Mouse (Mus musculus): ENCODE results near the gene Ctsl.

The Ctsl gene

DNA sequence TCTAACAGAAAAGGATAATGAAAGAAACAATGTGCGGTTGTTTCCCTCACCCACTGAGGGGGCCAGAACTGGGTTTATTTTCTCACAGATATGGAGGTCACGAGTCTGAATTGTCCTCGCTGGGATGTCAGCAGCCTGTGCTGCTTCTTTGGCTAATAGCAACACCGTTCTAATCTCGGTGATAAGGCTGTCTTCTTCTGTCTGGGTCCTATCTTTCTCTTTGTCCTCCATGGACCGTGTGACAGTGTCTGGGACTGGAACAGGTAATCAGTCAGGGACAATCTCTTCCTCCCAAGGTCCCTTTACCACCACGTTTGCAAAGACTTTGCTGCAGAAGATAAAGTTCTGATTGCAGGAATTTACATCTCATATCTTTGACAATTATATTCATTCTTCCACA, 4.5 kb upstream of the Ctsl start:
- DNase-seq (ENCODE audit: low spot score in 2 of 2), result no peak

- no peak for DNase-seq (ENCODE audit: low spot score in 2 of 2)
These were observed 3.0 kb upstream of the Ctsl start for GRCm38 (mm10) chr13:64373695-64374094.

DNA sequence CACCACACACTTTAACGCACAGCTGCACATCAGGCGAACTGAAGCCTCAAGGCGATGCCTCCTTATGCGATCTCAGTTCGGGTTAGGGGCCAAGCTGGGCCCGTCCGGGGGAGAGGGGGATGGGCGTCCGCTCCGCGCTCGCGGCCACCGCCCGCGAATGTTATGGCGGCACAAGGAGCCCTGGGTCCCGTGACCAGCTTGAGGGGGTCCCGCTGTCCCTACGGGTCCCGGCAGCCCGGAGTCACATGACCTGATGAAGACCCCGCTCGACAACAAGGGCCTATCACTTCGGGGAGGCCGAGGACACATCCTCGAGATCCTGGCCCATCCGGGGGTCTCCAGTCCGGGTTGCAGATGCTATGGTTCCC, 901 bp downstream of the Ctsl start:
- DNase-seq (ENCODE audit: low spot score in 2 of 2), result no peak

GRCm38 (mm10) chr13:64368596-64368995, 2.1 kb downstream of the Ctsl start:
- DNase-seq (ENCODE audit: low spot score in 2 of 2), result no peak

GRCm38 (mm10) chr13:64367615-64368014, 3.1 kb downstream of the Ctsl start:
- no peak for DNase-seq (ENCODE audit: low spot score in 2 of 2)

GRCm38 (mm10) chr13:64365326-64365725, 5.4 kb downstream of the Ctsl start:
- DNase-seq (ENCODE audit: low spot score in 2 of 2), result no peak

- DNase-seq (ENCODE audit: low spot score in 2 of 2), result no peak
These were observed 6.4 kb downstream of the Ctsl start for GRCm38 (mm10) chr13:64364258-64364657.

DNA sequence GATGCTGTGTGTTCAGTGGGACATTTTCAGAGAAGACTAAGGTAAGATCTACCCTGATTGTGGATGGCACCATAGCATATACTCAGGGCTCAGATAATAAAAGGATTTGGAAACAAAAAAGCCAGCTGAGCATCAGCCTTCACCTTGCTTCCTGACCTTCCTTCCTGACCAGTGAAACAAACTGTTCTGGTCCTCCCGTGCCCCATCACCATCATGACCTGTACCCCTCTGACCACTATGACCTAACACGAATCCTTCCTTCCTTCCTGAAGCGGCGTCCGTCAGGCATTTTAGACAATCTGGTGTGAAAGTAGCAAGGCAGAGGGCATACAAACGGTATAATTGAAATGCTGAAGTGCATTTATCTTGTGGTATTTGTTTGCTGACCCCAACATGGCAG, 8.6 kb downstream of the Ctsl start:
- no peak for DNase-seq (ENCODE audit: low spot score in 2 of 2)

DNA sequence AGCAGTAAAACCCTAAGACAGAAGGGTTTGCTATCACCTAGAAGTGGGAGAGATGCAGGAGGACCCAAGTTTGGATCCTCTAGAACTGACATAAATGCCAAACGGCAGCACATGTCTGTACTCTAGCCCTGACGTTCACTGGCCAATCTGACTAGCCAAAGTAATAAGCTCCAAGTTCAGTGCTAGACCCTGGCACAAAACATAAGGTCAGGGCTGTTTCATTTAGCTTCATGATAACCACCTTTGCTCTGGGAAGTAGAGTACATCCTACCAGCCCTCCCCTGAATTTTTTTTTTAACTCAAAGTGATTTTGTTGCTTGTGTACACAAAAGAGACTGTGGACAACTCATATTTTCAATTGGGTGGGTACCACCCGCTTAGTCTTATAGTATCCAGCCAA, 9.7 kb downstream of the Ctsl start:
- DNase-seq (ENCODE audit: low spot score in 2 of 2), result no peak

DNA sequence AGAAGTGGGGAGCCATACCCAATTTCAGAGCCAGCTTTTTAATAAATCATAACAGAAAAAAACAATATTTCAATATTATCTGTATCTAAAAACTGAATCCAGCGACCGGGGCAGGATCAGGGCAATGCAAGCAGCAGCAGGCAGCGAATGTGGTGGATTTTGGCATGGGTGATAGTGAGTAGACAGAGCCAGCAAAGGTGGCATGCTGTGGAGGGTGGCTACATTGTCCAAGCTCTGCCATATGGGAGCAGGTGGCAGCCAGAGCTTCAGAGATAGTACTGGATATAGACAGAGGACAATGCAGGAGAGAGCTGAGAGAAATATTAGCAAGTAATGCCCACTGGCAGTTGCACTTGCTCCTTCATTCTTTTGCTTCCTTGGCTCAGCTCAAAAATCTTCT, 11.0 kb downstream of the Ctsl start:
- no peak for DNase-seq (ENCODE audit: low spot score in 2 of 2)

DNA sequence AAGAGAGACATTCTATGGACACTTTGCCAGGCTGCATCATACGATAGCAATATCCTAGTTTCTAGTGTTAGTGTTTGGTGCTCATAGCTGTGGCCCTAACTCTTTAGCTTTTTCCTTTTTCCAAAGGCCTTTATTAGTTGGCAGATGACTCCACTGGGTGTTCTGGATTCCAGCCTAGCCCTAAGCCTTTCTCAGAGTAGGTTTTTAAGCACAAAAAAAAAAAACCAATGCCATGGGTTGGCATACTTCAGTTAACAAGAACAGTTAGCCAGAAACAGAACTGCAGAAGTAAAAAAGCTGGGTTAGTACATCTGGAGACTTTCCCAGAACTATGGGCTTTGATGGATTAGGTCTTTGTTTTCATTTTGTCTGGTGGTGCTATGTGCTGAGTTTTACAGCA, 12.2 kb downstream of the Ctsl start:
- no peak for DNase-seq (ENCODE audit: low spot score in 2 of 2)

DNA sequence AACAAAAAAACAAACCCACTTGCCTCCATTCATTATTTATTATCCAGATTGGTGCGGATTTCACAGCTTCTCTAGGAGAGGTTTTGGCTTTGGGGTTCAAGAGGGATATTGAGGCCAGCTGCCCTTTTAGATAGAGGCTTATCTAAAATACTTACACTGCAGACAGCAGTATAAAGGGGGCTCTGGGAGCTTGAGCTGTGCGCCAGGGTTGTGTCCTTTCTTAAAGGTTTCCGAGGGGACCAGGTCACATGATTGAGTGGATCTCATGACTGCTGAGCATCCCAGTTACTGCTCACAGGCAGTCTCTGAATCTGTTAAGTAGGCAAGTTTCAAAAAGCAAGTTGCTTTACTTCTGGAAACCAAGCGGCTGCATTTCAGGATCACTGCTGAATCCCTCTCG, 13.3 kb downstream of the Ctsl start:
- DNase-seq (ENCODE audit: low spot score in 2 of 2), result no peak

DNA sequence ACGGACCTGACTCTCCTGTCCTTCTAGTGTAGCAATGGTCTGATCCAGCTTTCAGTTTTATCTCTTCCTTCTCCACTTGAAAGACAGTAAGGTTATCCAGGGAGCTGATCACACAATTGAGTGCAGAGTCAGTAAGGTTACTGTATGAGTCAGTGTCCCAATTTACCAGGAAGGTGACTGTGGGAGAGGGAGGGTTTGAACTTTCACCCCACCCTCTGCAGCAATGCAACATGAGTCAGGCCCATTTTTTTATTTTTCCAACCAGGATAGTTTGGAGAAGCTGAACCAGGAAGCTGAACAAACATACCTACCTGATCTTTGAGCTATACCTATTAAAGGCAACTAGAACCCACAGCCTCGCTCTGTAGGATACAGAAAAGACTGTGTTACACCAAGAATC, 21.2 kb downstream of the Ctsl start:
- no peak for DNase-seq (ENCODE audit: low spot score in 2 of 2)

GRCm38 (mm10) chr13:64344082-64344501, 26.6 kb downstream of the Ctsl start:
- no peak for DNase-seq (ENCODE audit: low spot score in 2 of 2)

GRCm38 (mm10) chr13:64343598-64343997, 27.1 kb downstream of the Ctsl start:
- DNase-seq (ENCODE audit: low spot score in 2 of 2), result no peak

DNA sequence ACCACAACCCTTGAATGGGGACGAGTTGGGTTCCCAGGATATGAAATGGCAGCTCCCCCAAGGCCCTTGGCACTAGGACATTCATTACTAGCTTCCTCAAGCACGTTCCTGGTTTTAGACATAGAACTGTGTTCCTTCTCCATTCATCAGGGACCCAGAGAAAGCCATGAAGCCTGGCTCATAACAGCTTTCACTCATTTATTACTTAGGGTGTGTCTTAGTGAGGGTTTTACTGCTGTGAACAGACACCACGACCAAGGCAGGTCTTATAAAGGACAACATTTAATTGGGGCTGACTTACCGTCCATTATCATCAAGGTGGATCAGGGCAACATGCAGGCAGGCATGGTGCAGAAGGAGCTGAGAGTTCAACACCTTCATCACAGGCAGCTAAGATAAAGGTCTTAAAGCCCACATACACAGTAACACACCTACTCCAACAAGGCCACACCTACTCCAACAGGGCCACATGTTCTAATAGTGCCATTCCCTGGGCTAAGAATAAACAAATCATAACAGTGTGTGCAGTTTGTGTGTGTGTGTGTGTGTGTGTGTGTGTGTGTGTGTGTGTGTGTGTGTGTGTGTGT, 35.1 kb downstream of the Ctsl start:
- DNase-seq (ENCODE audit: low spot score in 2 of 2), result no peak

GRCm38 (mm10) chr13:64333102-64333501, 37.6 kb downstream of the Ctsl start:
- DNase-seq (ENCODE audit: low spot score in 2 of 2), result no peak

DNA sequence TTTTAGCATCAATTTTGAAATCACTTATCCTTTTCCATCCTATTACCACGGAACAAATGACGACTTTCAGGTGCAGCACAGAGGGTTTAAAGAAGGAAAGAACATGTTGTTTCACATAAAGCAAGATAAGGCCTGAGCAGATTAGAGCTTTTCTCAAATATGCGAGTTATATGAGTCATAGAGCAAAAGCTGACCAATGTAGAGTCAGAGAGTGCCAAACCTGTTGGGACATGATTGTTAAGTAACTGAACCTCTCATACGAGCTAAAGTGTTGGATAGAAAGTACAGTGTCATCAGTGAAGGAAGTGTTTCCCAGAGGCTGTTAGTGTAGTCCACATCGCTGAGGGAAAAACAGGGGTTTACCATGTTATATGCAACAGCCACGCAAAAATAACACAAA, 38.4 kb downstream of the Ctsl start:
- no peak for DNase-seq (ENCODE audit: low spot score in 2 of 2)

GRCm38 (mm10) chr13:64322561-64323281, 48.0 kb downstream of the Ctsl start:
- no peak for DNase-seq (ENCODE audit: low spot score in 2 of 2)

DNA sequence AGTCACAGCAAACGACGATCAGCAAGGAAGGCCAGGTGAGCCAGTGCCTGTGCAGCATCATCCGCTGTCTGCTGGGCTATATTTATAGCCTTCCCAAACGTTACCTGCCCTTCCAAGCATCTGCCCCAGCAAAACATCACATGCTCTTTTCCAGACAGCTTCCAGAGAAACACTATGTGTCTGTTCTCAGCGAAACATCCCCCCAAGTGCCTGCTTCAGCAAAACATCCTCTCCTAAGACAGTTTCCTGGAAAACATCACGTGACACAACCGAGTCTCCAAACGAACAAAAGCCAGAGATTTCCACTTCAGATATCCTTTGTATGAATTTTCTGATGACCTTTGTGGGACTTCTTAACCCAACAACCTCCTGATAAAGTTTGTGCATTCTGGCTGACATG, 50.4 kb downstream of the Ctsl start:
- no peak for DNase-seq (ENCODE audit: low spot score in 2 of 2)

DNA sequence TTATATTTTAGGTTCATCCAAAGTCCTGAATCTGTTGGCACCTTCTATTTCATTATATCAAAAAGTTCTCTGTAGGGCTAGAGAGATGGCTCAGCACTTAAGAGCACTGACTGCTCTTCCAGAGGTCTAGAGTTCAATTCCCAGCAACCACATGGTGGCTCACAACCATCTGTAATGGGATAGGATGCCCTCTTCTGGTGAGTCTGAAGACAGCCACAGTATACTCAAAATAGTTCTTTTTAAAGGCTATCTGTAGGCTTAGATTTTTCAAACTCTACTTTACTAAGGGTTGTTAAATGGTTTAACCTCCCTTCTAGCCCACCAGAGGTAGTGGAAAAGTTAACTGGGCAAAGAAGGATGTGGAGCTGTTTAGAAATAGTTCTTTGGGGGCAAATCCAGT, 50.9 kb downstream of the Ctsl start:
- DNase-seq (ENCODE audit: low spot score in 2 of 2), result no peak

DNA sequence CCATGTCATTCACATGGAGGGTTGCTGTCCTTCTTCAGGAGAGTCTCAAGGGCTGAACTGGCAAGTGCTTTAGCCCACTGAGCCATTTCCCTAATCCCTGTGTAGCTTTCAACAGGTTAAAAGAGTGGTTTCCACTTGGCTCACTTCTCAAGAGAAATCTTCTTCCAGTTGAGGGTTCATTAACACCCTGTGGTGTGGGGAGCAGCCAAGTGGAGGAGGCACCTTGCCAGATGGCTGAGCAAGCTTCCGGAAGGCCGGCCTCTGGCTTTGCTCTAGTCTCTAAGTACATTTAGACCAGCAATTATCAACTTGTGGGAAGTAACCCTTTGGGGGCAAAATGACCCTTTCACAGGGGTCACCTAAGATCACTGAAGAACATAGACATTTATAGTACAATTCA, 52.3 kb downstream of the Ctsl start:
- DNase-seq (ENCODE audit: low spot score in 2 of 2), result no peak

DNA sequence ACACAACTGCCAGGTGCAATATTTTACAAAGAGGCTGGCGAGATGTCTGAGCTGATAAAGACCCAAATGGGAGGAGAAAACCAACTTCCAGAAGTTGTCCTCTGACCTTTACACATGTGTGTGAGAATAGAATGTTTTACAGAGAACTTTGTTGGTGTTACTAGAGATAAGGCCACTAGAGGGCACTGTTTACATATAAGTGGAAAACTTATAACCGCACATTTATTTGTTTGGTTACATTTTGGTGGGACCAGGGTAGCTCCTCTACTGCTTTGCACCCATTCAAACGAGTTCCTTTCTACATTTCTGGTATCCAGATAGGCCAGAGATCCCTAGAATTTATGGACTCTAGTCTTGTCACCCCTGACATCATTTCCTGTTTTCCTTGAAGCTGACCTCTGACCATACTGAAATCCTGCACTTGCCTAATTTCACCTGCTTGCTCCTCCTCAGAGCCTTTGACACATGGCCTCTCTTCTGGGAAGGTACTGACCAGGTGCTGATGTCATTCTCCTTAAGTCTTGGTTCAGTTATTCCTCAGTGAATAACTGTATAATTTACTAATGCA, 55.1 kb downstream of the Ctsl start:
- no peak for DNase-seq (ENCODE audit: low spot score in 2 of 2)

DNA sequence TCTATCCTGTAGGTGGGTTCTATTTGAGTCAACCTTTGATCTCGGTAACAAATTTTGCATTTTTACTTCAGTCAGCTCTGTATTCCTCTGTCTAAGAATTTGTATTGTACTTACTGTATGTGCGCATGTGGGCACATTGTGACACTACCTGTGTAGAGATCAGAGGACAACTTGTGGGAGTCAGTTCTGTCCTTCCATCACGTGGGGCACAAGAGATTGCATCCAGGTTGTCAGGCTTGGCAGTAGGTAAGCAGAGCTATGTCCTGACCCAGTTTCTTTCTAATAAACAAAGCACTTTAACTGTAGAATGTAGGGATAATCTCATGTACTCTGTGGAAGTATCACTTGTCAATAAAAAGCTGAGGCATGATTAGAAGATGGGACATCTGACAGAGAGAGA, 56.6 kb downstream of the Ctsl start:
- no peak for DNase-seq (ENCODE audit: low spot score in 2 of 2)

All from urinary bladder, postnatal 4 days (tissue).